Mouse (Mus musculus) erythroblast, adult 5-6 weeks (primary cell): ENCODE measurements around the gene Dennd2a. TPM values are rescaled to one million over a fixed set of nuclear protein-coding genes. Genes with fewer than 3 reads are reported as not detected.
"Not testable (repeated sequence)": the region's sequence is repeated elsewhere in the genome, so short reads cannot be mapped to it uniquely, and the experiment has no call there.

Experiments
- ATAC-seq: replicated peaks from 2 replicates; pipeline ENCODE4 v1.8.0; 2016; ENCODE audit warnings: moderate number of reproducible peaks, mild to moderate bottlenecking, moderate TSS enrichment, inconsistent platforms; ENCODE audit not compliant: poor library complexity, low FRiP score, severe bottlenecking
- total RNA-seq, 2 experiments: library from RNA; stranded (forward) in 1 of 2; stranded (reverse) in 1 of 2; fragments of 150-400 nt in 1 of 2; fragments of 200-764, 138-1000 nt in 1 of 2; gene quantifications; 2 replicates each; pipeline versions ENCODE4 v1.2.3 to v1.2.4; 2015 to 2017; ENCODE audit warnings: low replicate concordance in 2 of 2

The Dennd2a gene
- total RNA-seq, 2 experiments from 2014 or later: 0.43 TPM; not detected in 1

- peak; percentile 47; the same call in 1 of the 2 replicates for ATAC-seq
Observed at GRCm38 (mm10) chr6:39460040-39460439, 97.6 kb downstream of the Dennd2a start.

GRCm38 (mm10) chr6:39455339-39456160 is 102.1 kb downstream of the Dennd2a start:
- ATAC-seq: no peak

- no peak for ATAC-seq
Observed at GRCm38 (mm10) chr6:39454616-39455015, 103.1 kb downstream of the Dennd2a start.

- no peak for ATAC-seq
Observed at GRCm38 (mm10) chr6:39453564-39453963, 104.1 kb downstream of the Dennd2a start.

GRCm38 (mm10) chr6:39451033-39451432 is 106.6 kb downstream of the Dennd2a start:
- ATAC-seq: peak; percentile 87

- no peak for ATAC-seq
Observed at GRCm38 (mm10) chr6:39450580-39450979, 107.1 kb downstream of the Dennd2a start.

- no peak for ATAC-seq
Observed at GRCm38 (mm10) chr6:39447429-39448185, 110.1 kb downstream of the Dennd2a start.

- 0 out of 2 replicates have a peak, but pooled peaks have one; percentile 47 for ATAC-seq
Observed at GRCm38 (mm10) chr6:39445801-39446572, 111.7 kb downstream of the Dennd2a start.

- ATAC-seq: no peak
Observed at GRCm38 (mm10) chr6:39442786-39443287, 114.8 kb downstream of the Dennd2a start.

- ATAC-seq: no peak
Observed at GRCm38 (mm10) chr6:39440207-39440606, 117.5 kb downstream of the Dennd2a start.

- not testable (repeated sequence) for ATAC-seq
Observed at GRCm38 (mm10) chr6:39437519-39437918, 120.1 kb downstream of the Dennd2a start.

GRCm38 (mm10) chr6:39435875-39436274 is 121.8 kb downstream of the Dennd2a start:
- ATAC-seq: peak; percentile 58

GRCm38 (mm10) chr6:39434886-39435492 is 122.7 kb downstream of the Dennd2a start:
- ATAC-seq: no peak

- ATAC-seq: peak; percentile 39
Observed at GRCm38 (mm10) chr6:39434111-39434885, 123.4 kb downstream of the Dennd2a start.

GRCm38 (mm10) chr6:39433701-39434100 is 124.0 kb downstream of the Dennd2a start:
- no peak for ATAC-seq

- ATAC-seq: no peak
Observed at GRCm38 (mm10) chr6:39433174-39433573, 124.5 kb downstream of the Dennd2a start.

GRCm38 (mm10) chr6:39430722-39431121 is 126.9 kb downstream of the Dennd2a start:
- no peak for ATAC-seq

GRCm38 (mm10) chr6:39429007-39429788 is 128.5 kb downstream of the Dennd2a start:
- peak; percentile 83 for ATAC-seq
